Mouse (Mus musculus): ENCODE results near the gene Dnajc28.

Gene Dnajc28

GRCm38 (mm10) chr16:91587730-91588453, 30.9 kb downstream of the Dnajc28 start:
- no peak for DNase-seq

- no peak for DNase-seq
Observed at GRCm38 (mm10) chr16:91586244-91586643, 32.6 kb downstream of the Dnajc28 start.

- DNase-seq, result peak; percentile 38
Observed at GRCm38 (mm10) chr16:91585617-91586016, 33.2 kb downstream of the Dnajc28 start.

- DNase-seq, result peak; percentile 67
Observed at GRCm38 (mm10) chr16:91582307-91582706, 36.5 kb downstream of the Dnajc28 start.

GRCm38 (mm10) chr16:91578980-91579720, 39.7 kb downstream of the Dnajc28 start:
- DNase-seq, result no peak

- DNase-seq, result peak; percentile 33
Observed at GRCm38 (mm10) chr16:91575151-91575550, 43.7 kb downstream of the Dnajc28 start.

- no peak for DNase-seq
Observed at GRCm38 (mm10) chr16:91571105-91571504, 47.7 kb downstream of the Dnajc28 start.

- DNase-seq, result no peak
Observed at GRCm38 (mm10) chr16:91568960-91569359, 49.9 kb downstream of the Dnajc28 start.

GRCm38 (mm10) chr16:91566002-91566401, 52.8 kb downstream of the Dnajc28 start:
- no peak for DNase-seq

- no peak for DNase-seq
Observed at GRCm38 (mm10) chr16:91565292-91565951, 53.4 kb downstream of the Dnajc28 start.

- DNase-seq, result peak; percentile 32
Observed at GRCm38 (mm10) chr16:91564580-91565291, 54.1 kb downstream of the Dnajc28 start.
